Mouse (Mus musculus) kidney, adult 8-10 months (tissue): Measurements from ENCODE around the gene Cuta.

ENCODE experiments used
- DNase-seq, 2 experiments: peaks; one replicate each; pipeline ENCODE4 v3.0.0; 2022

Gene Cuta

DNA sequence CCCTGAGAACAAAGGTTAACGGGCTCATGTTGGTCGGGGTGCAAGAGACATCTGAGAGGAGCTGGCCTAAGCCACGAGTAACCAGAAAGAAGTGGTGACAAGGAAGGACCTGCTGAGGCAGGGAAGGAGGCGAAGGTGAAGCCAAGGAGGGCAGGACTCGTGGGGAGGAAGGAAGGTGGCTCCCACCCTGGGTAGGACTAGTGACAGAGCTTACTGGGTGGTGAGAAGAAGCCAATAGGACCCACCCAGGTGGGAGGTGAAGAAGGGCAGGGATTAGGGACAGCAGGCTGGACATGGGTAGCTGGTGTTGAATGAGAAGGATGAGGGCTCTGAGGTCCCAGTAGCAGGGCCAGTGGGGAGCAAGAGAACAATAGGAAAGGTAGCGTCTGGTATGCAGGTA is 13.8 kb upstream of the Cuta start:
- DNase-seq: no peak

GRCm38 (mm10) chr17:26951952-26952877 is 12.8 kb upstream of the Cuta start:
- no peak for DNase-seq

GRCm38 (mm10) chr17:26951406-26951805 is 12.0 kb upstream of the Cuta start:
- peak in 1 of 2 experiments; percentile 45 for DNase-seq

- DNase-seq: no peak
Observed at GRCm38 (mm10) chr17:26950560-26951288, 11.4 kb upstream of the Cuta start.

- no peak for DNase-seq
Observed at GRCm38 (mm10) chr17:26949866-26950265, 10.5 kb upstream of the Cuta start.

GRCm38 (mm10) chr17:26949051-26949577 is 9.7 kb upstream of the Cuta start:
- DNase-seq: no peak

DNA sequence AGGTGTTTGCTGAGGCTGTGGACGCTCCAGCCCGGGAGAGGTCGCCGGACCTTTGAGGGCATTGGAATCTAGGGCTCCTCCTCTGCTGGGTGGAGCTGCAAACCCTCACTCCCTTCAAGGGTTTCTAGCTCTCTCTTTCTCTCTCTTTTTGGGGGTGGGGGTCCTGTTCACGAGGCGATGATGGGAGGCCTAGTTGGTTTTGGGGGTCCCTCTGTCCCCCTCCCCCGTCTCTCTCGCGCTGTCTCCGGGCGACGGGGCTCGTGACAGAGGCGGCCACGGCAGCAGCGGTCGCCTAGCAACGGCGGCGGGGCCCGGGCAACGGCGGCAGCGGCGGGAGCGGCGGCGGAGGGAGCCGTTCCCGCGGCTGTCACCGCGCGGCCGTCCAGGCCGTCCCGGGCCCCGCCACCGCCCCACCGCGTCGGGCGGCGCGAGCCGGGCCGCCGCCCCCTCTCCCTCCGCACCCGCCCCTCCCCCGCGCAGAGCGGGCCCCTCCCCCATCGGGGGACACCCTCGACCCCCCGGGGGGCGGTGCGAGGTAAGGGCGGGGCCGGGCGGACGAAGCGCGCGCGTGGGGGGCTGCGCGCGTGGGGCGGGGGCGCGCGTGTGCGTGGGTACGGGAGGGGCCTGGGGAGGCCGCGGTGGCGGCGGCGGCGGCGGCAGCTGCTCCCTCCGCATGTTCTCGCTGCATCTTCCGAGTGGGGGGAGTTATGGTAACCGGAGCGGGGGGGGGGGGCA is 9.1 kb upstream of the Cuta start:
- peak in 1 of 2 experiments; percentile 50 for DNase-seq

- DNase-seq: no peak
Observed at GRCm38 (mm10) chr17:26947231-26948100, 8.1 kb upstream of the Cuta start.

- peak; percentile 82 to 85 for DNase-seq
Observed at GRCm38 (mm10) chr17:26946567-26946966, 7.2 kb upstream of the Cuta start.

GRCm38 (mm10) chr17:26945824-26946495 is 6.6 kb upstream of the Cuta start:
- DNase-seq: no peak

- no peak for DNase-seq
Observed at GRCm38 (mm10) chr17:26941841-26942570, 2.6 kb upstream of the Cuta start.

GRCm38 (mm10) chr17:26941031-26941789 is 1.8 kb upstream of the Cuta start, which contains the start of gene Syngap1:
TSS of gene Syngap1 (plus strand) at chr17:26941253.
- DNase-seq: no peak

DNA sequence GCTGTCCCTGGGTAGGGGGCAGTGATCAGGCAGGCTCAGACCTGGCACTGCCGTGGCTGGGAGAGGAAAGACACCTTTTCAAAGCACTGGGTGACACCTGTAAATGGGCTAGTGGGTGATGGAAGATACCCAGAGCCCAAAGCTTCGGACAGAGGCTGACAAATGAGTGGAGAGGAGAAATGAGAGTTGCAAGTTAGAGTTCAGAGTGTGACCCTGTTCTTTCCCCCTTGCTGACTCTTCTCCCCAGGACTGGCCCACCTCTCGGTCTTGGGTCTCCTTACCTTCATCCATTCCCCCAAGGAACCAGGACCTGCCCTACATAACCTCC is 568 bp upstream of the Cuta start:
- DNase-seq: no peak

DNA sequence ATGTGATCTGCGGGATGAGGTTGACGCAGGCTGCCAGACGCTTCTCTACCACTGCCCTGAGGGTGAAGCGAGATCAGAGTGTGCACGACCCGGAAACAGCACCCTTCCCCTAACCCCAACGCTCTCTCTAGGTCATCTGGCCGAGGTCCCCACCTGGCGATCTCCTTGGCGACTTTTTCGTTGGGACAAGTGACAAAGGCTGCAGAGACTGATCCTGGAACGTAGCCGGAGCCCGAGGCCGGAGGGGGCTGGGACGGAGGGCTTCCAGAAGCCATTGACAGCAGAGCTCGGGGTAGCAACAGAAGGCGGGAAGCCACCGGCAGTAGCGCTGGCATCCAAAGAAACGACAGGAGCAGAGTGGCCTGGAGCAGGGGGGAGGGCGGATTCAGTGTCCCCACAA is 638 bp downstream of the Cuta start:
- peak in 1 of 2 experiments; percentile 35 for DNase-seq

DNA sequence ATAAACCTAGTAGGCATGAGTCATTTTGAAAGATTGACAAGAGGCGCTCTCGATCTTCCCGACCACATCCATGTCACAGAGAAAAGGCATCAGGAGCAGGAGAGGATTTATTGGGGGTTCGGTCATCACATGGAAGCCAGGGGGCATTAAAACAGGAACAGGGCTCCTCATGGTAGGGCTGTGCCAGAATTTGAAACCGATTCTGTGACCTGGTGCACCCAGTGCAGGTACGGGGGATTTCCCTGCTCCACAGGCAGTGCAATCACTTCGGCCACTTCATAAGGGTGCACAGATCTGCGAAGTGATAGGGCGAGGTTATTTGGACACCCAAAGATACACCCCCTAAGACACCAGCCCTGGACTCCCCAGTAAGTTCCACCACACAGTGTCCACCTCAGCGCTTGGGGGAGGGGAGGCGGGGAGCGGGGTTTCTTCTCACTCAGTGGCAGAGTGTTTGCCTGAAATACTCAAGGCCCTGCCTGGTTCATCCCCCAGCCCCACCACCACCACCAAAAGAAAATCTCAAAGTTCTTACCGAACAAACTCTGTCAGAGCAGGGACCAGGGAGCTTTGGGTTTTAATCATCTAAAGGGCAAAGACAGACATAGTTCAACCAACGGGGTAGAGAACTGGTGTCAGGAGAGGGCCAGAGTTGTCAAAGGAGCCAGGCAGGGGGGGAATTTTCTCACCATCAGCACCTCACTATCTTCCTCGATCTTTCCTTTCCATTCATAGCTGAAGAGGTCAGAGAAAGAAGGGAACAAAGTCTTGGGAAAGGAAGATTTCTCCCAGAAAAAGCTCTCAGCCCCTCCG is 1.3 kb downstream of the Cuta start:
- no peak for DNase-seq

GRCm38 (mm10) chr17:26936921-26937695 is 2.3 kb downstream of the Cuta start:
- no peak for DNase-seq

DNA sequence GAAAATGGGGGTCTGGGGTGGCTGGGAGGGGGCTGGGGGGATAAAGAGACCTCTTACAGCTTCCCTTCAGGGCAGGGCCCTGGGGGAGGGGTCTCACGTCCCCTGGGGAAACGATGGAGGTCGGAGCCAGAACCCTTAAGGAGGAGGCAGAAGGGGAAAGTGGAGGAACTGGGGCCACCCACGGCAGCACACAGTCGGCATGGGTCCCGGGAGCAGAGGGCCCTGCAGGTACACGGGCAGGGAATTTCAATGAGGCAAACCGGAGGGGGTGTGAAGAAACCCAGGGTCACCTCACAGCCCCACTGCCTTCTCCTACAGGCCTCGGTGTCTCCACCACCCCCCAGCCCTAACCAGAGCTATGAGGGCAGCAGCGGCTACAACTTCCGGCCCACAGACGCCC is 2.9 kb downstream of the Cuta start:
- no peak for DNase-seq

DNA sequence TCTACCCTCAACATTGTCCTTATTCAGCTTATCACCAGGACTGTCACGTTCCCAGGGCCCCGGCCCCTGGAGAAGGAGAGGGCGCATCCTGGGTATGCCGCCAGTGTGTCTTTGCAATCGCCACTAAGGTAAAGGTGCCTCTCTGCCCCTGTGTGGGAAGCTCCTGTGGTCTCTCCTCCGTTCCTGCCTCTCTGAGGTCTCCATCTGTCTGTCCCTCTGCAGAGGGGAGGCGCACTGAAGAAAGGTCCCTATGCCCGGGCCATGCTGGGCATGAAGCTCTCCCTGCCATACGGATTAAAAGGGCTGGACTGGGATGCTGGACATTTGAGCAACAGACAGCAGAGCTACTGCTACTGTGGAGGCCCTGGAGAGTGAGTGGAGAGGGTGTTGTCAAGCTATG is 4.3 kb downstream of the Cuta start:
- DNase-seq: no peak
